Mouse (Mus musculus) spleen, postnatal 4 days (tissue): ENCODE results near the gene Cacna1c.

ENCODE experiments used
- DNase-seq, 2 experiments: peaks; one replicate each; pipeline ENCODE4 v3.0.0; 2022; ENCODE audit warnings: low spot score in 2 of 2

Cacna1c gene

GRCm38 (mm10) chr6:119057076-119057479 lies 139.1 kb downstream of the Cacna1c start:
- no peak for DNase-seq

- no peak for DNase-seq
Measured at GRCm38 (mm10) chr6:119052801-119053200, 143.4 kb downstream of the Cacna1c start.

- DNase-seq = no peak
Measured at GRCm38 (mm10) chr6:119052366-119052765, 143.9 kb downstream of the Cacna1c start.

GRCm38 (mm10) chr6:119051721-119052120 lies 144.5 kb downstream of the Cacna1c start:
- no peak for DNase-seq

- DNase-seq = no peak
Measured at GRCm38 (mm10) chr6:119047340-119047739, 148.9 kb downstream of the Cacna1c start.

GRCm38 (mm10) chr6:119045498-119045897 lies 150.7 kb downstream of the Cacna1c start:
- no peak for DNase-seq

GRCm38 (mm10) chr6:119044148-119044547 lies 152.1 kb downstream of the Cacna1c start:
- no peak for DNase-seq

- no peak for DNase-seq
Measured at GRCm38 (mm10) chr6:119042803-119043202, 153.4 kb downstream of the Cacna1c start.

- no peak for DNase-seq
Measured at GRCm38 (mm10) chr6:119040961-119041360, 155.3 kb downstream of the Cacna1c start.

GRCm38 (mm10) chr6:119039815-119040214 lies 156.4 kb downstream of the Cacna1c start:
- DNase-seq = no peak

GRCm38 (mm10) chr6:119039293-119039692 lies 156.9 kb downstream of the Cacna1c start:
- DNase-seq = no peak

GRCm38 (mm10) chr6:119037815-119038214 lies 158.4 kb downstream of the Cacna1c start:
- no peak for DNase-seq

- no peak for DNase-seq
Measured at GRCm38 (mm10) chr6:119037047-119037446, 159.2 kb downstream of the Cacna1c start.

GRCm38 (mm10) chr6:119035361-119035760 lies 160.9 kb downstream of the Cacna1c start:
- DNase-seq = no peak

- no peak for DNase-seq
Measured at GRCm38 (mm10) chr6:119034947-119035346, 161.3 kb downstream of the Cacna1c start.

GRCm38 (mm10) chr6:119027880-119028279 lies 168.3 kb downstream of the Cacna1c start:
- DNase-seq = no peak

GRCm38 (mm10) chr6:119022850-119023249 lies 173.4 kb downstream of the Cacna1c start:
- no peak for DNase-seq

GRCm38 (mm10) chr6:119021226-119021625 lies 175.0 kb downstream of the Cacna1c start:
- no peak for DNase-seq

- DNase-seq = no peak
Measured at GRCm38 (mm10) chr6:119018956-119019355, 177.3 kb downstream of the Cacna1c start.

GRCm38 (mm10) chr6:119018256-119018655 lies 178.0 kb downstream of the Cacna1c start:
- DNase-seq = no peak

GRCm38 (mm10) chr6:119017498-119017897 lies 178.7 kb downstream of the Cacna1c start:
- no peak for DNase-seq

GRCm38 (mm10) chr6:119015346-119015745 lies 180.9 kb downstream of the Cacna1c start:
- no peak for DNase-seq

GRCm38 (mm10) chr6:119013168-119014098 lies 182.8 kb downstream of the Cacna1c start:
- peak in 1 of 2 experiments; percentile 32 for DNase-seq
